Mouse (Mus musculus) midbrain, embryonic 14.5 days (tissue): ENCODE measurements around the gene Stx1b. TPM values are rescaled to one million over a fixed set of nuclear protein-coding genes. Genes with fewer than 3 reads are reported as not detected.
A peak's percentile ranks its signal among the peaks of the same experiment; 100 is the strongest.
"Not testable (repeated sequence)": the region's sequence is repeated elsewhere in the genome, so short reads cannot be mapped to it uniquely, and the experiment has no call there.

Experiments
- ATAC-seq: fragments of 200-750 bp; cut with Nextera tagmentation; 2 replicates; pipeline ENCODE4 v1.8.0; 2017; ENCODE audit warnings: moderate number of reproducible peaks, moderate library complexity; ENCODE audit not compliant: low FRiP score, low TSS enrichment
- DNase-seq: peaks from one replicate; pipeline ENCODE4 v3.0.0-alpha.2; 2015
- H3K27ac ChIP-seq: fragments of 300-500 bp; sonication (generic); replicated peaks from 2 replicates; pipeline ENCODE4 v1.5.1; 2014; ENCODE audit warnings: mild to moderate bottlenecking, low read depth, low read length, moderate library complexity
- H3K27me3 ChIP-seq: fragments of 300-500 bp; sonication (generic); 2 replicates; pipeline ENCODE4 v1.6.1; 2014; ENCODE audit warnings: low read length, control low read depth, mixed read lengths; ENCODE audit not compliant: control insufficient read depth, insufficient read depth
- H3K36me3 ChIP-seq: fragments of 300-500 bp; sonication (generic); 2 replicates; pipeline ENCODE4 v1.6.1; 2014; ENCODE audit warnings: low read length, control low read depth; ENCODE audit not compliant: control insufficient read depth, insufficient read depth
- H3K4me1 ChIP-seq: fragments of 300-500 bp; sonication (generic); 2 replicates; pipeline ENCODE4 v1.6.1; 2014; ENCODE audit warnings: mild to moderate bottlenecking, antibody characterized with exemption, low read length, control low read depth; ENCODE audit not compliant: control insufficient read depth, insufficient read depth
- H3K4me2 ChIP-seq: fragments of 300-500 bp; sonication (generic); 2 replicates; pipeline ENCODE4 v1.6.1; 2014; ENCODE audit warnings: mild to moderate bottlenecking, low read length, moderate library complexity
- H3K4me3 ChIP-seq: fragments of 300-500 bp; sonication (generic); replicated peaks from 2 replicates; pipeline ENCODE4 v1.5.1; 2014; ENCODE audit warnings: low read depth, low read length
- H3K9ac ChIP-seq: fragments of 300-500 bp; sonication (generic); replicated peaks from 2 replicates; pipeline ENCODE4 v1.6.1; 2014; ENCODE audit warnings: mild to moderate bottlenecking, low read length, moderate library complexity
- H3K9me3 ChIP-seq: fragments of 300-500 bp; sonication (generic); 2 replicates; pipeline ENCODE4 v1.6.1; 2016; ENCODE audit warnings: low read length, control low read depth, mixed read lengths; ENCODE audit not compliant: control insufficient read depth
- WGBS: fragments of 180-500 bp; shearing (Covaris S2); extraction: QIAGEN DNeasy Blood & Tissue Kit; methylation state at CpG from one replicate; pipeline ENCODE4 v1.1.7; 2014; 5-methylcytosine and 5-hydroxymethylcytosine counted together
- polyA plus RNA-seq: library from polyadenylated mRNA; unstranded; fragments of >200 nt; fragmentation: Nextera tagmentation; extraction: Ambion mirVana; gene quantifications from 2 replicates; pipeline ENCODE4 v1.2.1, GENCODE M21; 2014

The Stx1b gene
- polyA plus RNA-seq, 1 experiment from 2014 or later = 46.9 TPM

GRCm38 (mm10) chr7:127842001-127842718 is 17.8 kb upstream of the Stx1b start:
- ATAC-seq = peak; percentile 53
- Histone ChIP-seq H3K4me3 (peak overlapping the region; percentile 59), H3K27me3 (no peaks in the 10 kb centered on the region), H3K4me2 (peak overlapping the region; percentile 99), H3K9me3 (no peaks in the 10 kb centered on the region), H3K27ac (peak overlapping the region; percentile 88), H3K4me1 (peaks cover 5% of the 10 kb centered on the region), H3K9ac (peak overlapping the region; percentile 66), H3K36me3 (peaks cover 4% of the 10 kb centered on the region; the same call in 1 of the 2 replicates)
- peak; percentile 86 for DNase-seq
- under 1% methylated on average over 40 of the region's 40 CpGs for WGBS

GRCm38 (mm10) chr7:127841340-127842000 is 17.1 kb upstream of the Stx1b start:
- Histone ChIP-seq H3K27ac (peak overlapping the region; percentile 88), H3K4me1 (peaks cover 5% of the 10 kb centered on the region), H3K4me3 (peak overlapping the region; percentile 59), H3K9me3 (no peaks in the 10 kb centered on the region), H3K36me3 (peaks cover 4% of the 10 kb centered on the region; the same call in 1 of the 2 replicates), H3K4me2 (peak overlapping the region; percentile 99), H3K9ac (peak overlapping the region; percentile 66), H3K27me3 (no peaks in the 10 kb centered on the region)
- ATAC-seq (peak; percentile 95), DNase-seq (peak; percentile 97)
- under 1% methylated on average over 43 of the region's 46 CpGs for WGBS

GRCm38 (mm10) chr7:127840886-127841285 is 16.5 kb upstream of the Stx1b start:
- Histone ChIP-seq H3K36me3 (0 out of 2 replicates have a peak, but pooled peaks cover 4% of the 10 kb centered on the region), H3K4me3 (peak overlapping the region; percentile 59), H3K27ac (peak overlapping the region; percentile 88), H3K9ac (peak overlapping the region; percentile 66), H3K9me3 (no peaks in the 10 kb centered on the region), H3K4me2 (peak overlapping the region; percentile 99), H3K4me1 (peaks cover 5% of the 10 kb centered on the region), H3K27me3 (no peaks in the 10 kb centered on the region)
- WGBS = 3% methylated on average over 15 of the region's 15 CpGs
- ATAC-seq (peak; percentile 10; the same call in 1 of the 2 replicates), DNase-seq (peak; percentile 40)

- whole genome bisulfite sequencing = 79% methylated on average over 2 of the region's 2 CpGs
- H3K9me3 ChIP-seq = not testable (repeated sequence)
Observed at GRCm38 (mm10) chr7:127840031-127840430, 15.7 kb upstream of the Stx1b start.

GRCm38 (mm10) chr7:127837878-127838277 is 13.5 kb upstream of the Stx1b start:
- H3K27me3 ChIP-seq, H3K9me3 ChIP-seq, H3K4me1 ChIP-seq, H3K36me3 ChIP-seq, ATAC-seq, H3K4me3 ChIP-seq, H3K27ac ChIP-seq, DNase-seq, H3K9ac ChIP-seq, H3K4me2 ChIP-seq: not testable (repeated sequence)
- WGBS = 74% methylated on average over 4 of the region's 4 CpGs

More at GRCm38 (mm10) chr7:127840031-127840430, 15.7 kb upstream of the Stx1b start:
- ATAC-seq, H3K36me3 ChIP-seq, H3K27me3 ChIP-seq, H3K4me3 ChIP-seq, H3K9ac ChIP-seq, DNase-seq, H3K27ac ChIP-seq, H3K4me1 ChIP-seq: not testable (repeated sequence)
- peak overlapping the region; percentile 99 for H3K4me2 ChIP-seq

- Histone ChIP-seq H3K4me3 (no peak overlapping the region), H3K9ac (no peak overlapping the region), H3K4me1 (peaks cover 5% of the 10 kb centered on the region), H3K9me3 (no peaks in the 10 kb centered on the region), H3K4me2 (no peak overlapping the region), H3K36me3 (no peaks in the 10 kb centered on the region), H3K27me3 (no peaks in the 10 kb centered on the region), H3K27ac (no peak overlapping the region)
- WGBS = 90% methylated on average over 5 of the region's 5 CpGs
- ATAC-seq (no peak), DNase-seq (no peak)
Observed at GRCm38 (mm10) chr7:127837473-127837872, 13.1 kb upstream of the Stx1b start.

GRCm38 (mm10) chr7:127835550-127835949 is 11.2 kb upstream of the Stx1b start:
- no peak for DNase-seq
- Histone ChIP-seq H3K4me2 (no peak overlapping the region), H3K36me3 (no peaks in the 10 kb centered on the region), H3K9me3 (no peaks in the 10 kb centered on the region), H3K27ac (no peak overlapping the region), H3K27me3 (no peaks in the 10 kb centered on the region), H3K9ac (no peak overlapping the region), H3K4me1 (no peaks in the 10 kb centered on the region), H3K4me3 (no peak overlapping the region)
- no peak for ATAC-seq
- WGBS = 90% methylated on average over 2 of the region's 2 CpGs

- Histone ChIP-seq H3K9me3 (no peaks in the 10 kb centered on the region), H3K36me3 (no peaks in the 10 kb centered on the region), H3K4me2 (peak overlapping the region; percentile 79), H3K9ac (peak overlapping the region; percentile 82), H3K27ac (peak overlapping the region; percentile 89), H3K27me3 (no peaks in the 10 kb centered on the region), H3K4me1 (peaks cover 16% of the 10 kb centered on the region), H3K4me3 (peak overlapping the region; percentile 62)
- WGBS = 45% methylated on average over 10 of the region's 11 CpGs
- no peak; the same call in 1 of the 2 replicates for ATAC-seq
- no peak for DNase-seq
Observed at GRCm38 (mm10) chr7:127823236-127824171, 845 bp downstream of the Stx1b start.
